Mouse (Mus musculus) megakaryocyte-erythroid progenitor cell, adult 5 weeks (primary cell): ENCODE data around the gene Pla2g7. TPM values are rescaled to one million over a fixed set of nuclear protein-coding genes. Genes with fewer than 3 reads are reported as not detected.

ENCODE experiments used
- polyA plus RNA-seq: library from polyadenylated mRNA; stranded (reverse); fragments of >175 nt; gene quantifications from 2 replicates; pipeline ENCODE4 v1.2.3, GENCODE M21; 2012

The Pla2g7 gene
- polyA plus RNA-seq = 0.05 and 0.15 TPM in 2 replicates

DNA sequence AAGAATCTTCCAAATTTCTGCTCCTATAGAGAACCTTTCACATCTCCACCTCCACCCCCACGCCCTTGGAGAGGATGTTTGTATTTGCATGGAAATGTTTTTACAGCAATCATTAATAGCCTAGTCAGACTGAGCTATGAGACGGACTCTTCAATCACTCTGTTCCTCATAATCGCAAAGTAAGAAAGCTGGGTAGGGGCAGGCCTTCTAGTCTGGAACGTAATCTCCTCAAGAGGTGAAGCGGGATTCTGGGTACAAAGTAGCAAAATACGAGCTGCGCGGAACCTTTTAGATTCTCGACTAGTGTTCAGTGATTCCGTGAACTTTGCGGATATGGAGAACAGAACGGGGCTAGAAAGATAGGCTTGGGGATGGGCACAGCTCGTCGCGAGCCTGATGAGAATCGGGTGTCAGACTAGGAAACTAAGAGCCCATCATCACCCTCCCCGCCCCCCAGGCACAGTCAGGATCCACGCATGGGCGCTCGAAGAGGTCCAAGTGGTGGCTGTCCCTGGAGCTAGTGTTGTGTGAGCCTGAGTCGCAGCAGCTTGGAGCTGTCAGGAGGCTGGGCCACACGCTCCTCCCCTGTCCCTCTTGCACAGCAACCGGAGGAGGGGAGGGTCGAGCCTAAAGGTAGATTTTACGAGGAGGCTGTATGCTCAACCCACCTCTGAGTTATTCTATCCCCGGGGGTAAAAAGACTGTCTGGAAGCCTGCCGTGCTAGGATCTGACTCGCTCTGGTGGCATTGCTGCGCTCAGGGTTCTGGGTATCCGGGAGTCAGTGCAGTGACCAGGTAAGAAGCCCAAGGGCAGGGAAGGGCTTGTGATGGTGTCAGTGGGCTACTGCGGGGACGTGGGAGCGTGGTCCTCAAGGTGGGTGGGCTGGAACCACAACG lies at the start of gene Pla2g7:
TSS of gene Pla2g7 (plus strand) at position 107 of the 897 bp plus-strand sequence.

DNA sequence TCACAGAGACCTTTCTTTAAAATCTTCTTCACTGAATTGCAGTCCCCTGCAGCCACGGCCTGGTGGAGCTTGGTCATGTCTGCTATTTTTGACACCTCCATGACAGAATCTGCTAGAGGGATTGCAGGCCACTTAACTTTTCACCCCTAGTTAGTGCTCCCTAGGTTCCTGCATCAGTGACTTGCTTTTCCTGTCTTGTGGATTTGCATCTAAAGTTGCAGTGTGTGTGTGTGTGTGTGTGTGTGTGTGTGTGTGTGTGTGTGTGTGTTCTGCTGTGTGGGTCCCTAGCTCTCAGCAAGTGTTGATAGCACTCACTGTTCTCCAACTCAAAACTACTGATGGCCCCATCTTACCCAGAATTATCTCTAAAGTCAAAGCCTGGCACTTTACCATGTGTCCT lies 24.4 kb upstream of the Pla2g7 start, which contains the start of gene Ankrd66:
TSS of gene Ankrd66 (minus strand) at position 101 of the 400 bp plus-strand sequence.

DNA sequence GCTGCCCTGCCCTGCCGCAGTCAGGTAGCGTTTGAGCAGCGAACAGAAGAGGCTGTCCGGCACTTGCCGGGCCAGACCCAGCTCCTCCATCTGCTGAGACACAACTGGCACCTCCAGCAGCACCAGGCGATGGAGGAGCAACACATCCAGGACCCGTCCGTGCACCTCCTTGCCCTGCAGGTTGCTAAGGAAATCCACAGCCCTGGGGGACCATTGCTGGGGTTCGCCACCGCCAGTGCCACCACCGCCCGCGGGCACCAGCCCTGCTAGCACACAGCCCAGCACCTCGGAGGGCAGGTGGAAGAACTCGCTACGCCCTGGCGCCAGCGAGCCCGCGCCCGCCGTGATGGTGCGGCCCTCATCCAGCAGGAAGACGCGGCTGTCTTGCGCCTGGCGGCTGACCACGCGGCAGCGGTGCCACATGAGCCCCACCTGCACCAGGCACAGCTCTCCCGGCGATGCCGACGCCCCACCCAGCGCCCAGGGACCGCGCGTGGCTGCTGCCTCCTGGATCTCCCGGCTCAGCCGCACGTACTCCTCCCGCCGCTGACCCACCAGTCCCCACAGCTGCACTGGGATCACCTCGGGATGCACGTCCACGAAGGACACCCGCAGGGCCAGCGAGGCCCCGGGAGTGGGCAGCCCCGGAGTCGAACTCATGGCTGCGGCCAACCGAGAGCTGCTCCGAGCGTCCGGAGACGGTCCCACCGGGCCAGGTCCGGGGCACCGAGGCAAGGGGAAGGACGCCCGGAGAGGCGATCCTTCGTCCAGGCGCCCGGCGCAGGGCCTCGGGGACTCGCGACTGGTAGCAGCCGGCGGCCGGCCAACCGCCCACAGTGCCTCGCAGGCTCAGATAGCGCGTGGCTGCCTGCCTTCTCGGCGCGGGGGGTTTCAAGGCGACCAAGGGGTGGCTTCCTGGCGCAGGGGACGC lies 61.9 kb downstream of the Pla2g7 start, which contains the start of gene Tdrd6:
TSS of gene Tdrd6 (minus strand) at position 804 of the 931 bp plus-strand sequence.

Other genes starting within 250 kb of the Pla2g7 start
- 0.02 TPM in 1 of 2 replicates, not detected in the other for gene Adgrf5, start 207.6 kb upstream of the Pla2g7 start, polyA plus RNA-seq
- not detected in 2 replicates for gene Mep1a, start 65.3 kb upstream of the Pla2g7 start, polyA plus RNA-seq
- not detected in 2 replicates for gene Ankrd66, start 24.5 kb upstream of the Pla2g7 start, polyA plus RNA-seq
- gene Tdrd6, start 62.2 kb downstream of the Pla2g7 start, polyA plus RNA-seq = not detected in 2 replicates
- gene Slc25a27, start 99.1 kb downstream of the Pla2g7 start, polyA plus RNA-seq = 1.1 and 2.2 TPM in 2 replicates
- 0.10 and 0.16 TPM in 2 replicates for gene Cyp39a1, start 99.3 kb downstream of the Pla2g7 start, polyA plus RNA-seq
- gene Rcan2, start 233.3 kb downstream of the Pla2g7 start, polyA plus RNA-seq = 0.03 and 0.14 TPM in 2 replicates